Mouse (Mus musculus) liver (tissue): ENCODE measurements at regions not wholly inside any gene's neighbourhood (a gene's known extent, or its start where the extent isn't known, plus 50 kb on each side); places are given as distances from the start of the nearest gene placed in this dataset.

Source experiments
- DNase-seq: peaks from one replicate; pipeline ENCODE4 v3.0.0-alpha.2; 2020; ENCODE audit warnings: mixed read lengths

GRCm38 (mm10) chr4:153542631-153543031 lies 60.0 kb upstream of the Ajap1 start:
- DNase-seq = no peak

- no peak for DNase-seq
Observed at GRCm38 (mm10) chr4:153543900-153544648, 61.5 kb upstream of the Ajap1 start.

GRCm38 (mm10) chr4:153546709-153547108 lies 64.1 kb upstream of the Ajap1 start:
- no peak for DNase-seq

- DNase-seq = no peak
Observed at GRCm38 (mm10) chr4:153547111-153547510, 64.5 kb upstream of the Ajap1 start.

- no peak for DNase-seq
Observed at GRCm38 (mm10) chr4:153547871-153548270, 65.3 kb upstream of the Ajap1 start.

GRCm38 (mm10) chr4:153551291-153551690 lies 68.7 kb upstream of the Ajap1 start:
- no peak for DNase-seq

- DNase-seq = no peak
Observed at GRCm38 (mm10) chr4:153552483-153552882, 69.9 kb upstream of the Ajap1 start.

GRCm38 (mm10) chr4:153557812-153558608 lies 75.4 kb upstream of the Ajap1 start:
- no peak for DNase-seq

- no peak for DNase-seq
Observed at GRCm38 (mm10) chr4:153559568-153559967, 77.0 kb upstream of the Ajap1 start.

GRCm38 (mm10) chr4:153560193-153560592 lies 77.6 kb upstream of the Ajap1 start:
- no peak for DNase-seq

- no peak for DNase-seq
Observed at GRCm38 (mm10) chr4:153560956-153561355, 78.3 kb upstream of the Ajap1 start.

- no peak for DNase-seq
Observed at GRCm38 (mm10) chr4:153561991-153562390, 79.4 kb upstream of the Ajap1 start.

- DNase-seq = no peak
Observed at GRCm38 (mm10) chr4:153567329-153567973, 84.8 kb upstream of the Ajap1 start.

- DNase-seq = no peak
Observed at GRCm38 (mm10) chr4:153573180-153573769, 90.7 kb upstream of the Ajap1 start.

GRCm38 (mm10) chr4:153593291-153593690 lies 110.7 kb upstream of the Ajap1 start:
- no peak for DNase-seq

- DNase-seq = no peak
Observed at GRCm38 (mm10) chr4:153599794-153600370, 117.3 kb upstream of the Ajap1 start.

GRCm38 (mm10) chr4:153602496-153602895 lies 119.9 kb upstream of the Ajap1 start:
- no peak for DNase-seq

- no peak for DNase-seq
Observed at GRCm38 (mm10) chr4:153603056-153603840, 120.6 kb upstream of the Ajap1 start.

GRCm38 (mm10) chr4:153603936-153604335 lies 121.3 kb upstream of the Ajap1 start:
- DNase-seq = no peak

- DNase-seq = no peak
Observed at GRCm38 (mm10) chr4:153604695-153605485, 122.3 kb upstream of the Ajap1 start.

- no peak for DNase-seq
Observed at GRCm38 (mm10) chr4:153616058-153616457, 133.4 kb upstream of the Ajap1 start.
